Comparison of ENCODE assay signal across 14 mouse cellular contexts in genomic region chr15:12135368-12135767, GRCm38 (mm10). TPM values are rescaled to one million over a fixed set of nuclear protein-coding genes. Genes with fewer than 3 reads are reported as not detected.
DNase-seq lines count a peak whose midpoint lies in the region; ATAC-seq and TF ChIP-seq lines count a peak whose summit lies in the region.
"Had no signal": no experiment of that assay in that cellular context is flagged by ENCODE, and none has a peak within 500 bp of the region (broad histone marks: within the 10 kb centered on the region; RNA-seq: fewer than 3 reads in every experiment).

No protein-coding gene starts in this region.

- TF ChIP-seq POLR2A in embryonic fibroblast, embryonic 13.5 days (IDR thresholded peaks at IDR 0.05; ENCODE audit: low read depth, low read length), result no peak

- no peak overlapping the region for H3K4me2 ChIP-seq in forebrain, embryonic 15.5 days (replicated peaks)
- no peak overlapping the region for H3K4me2 ChIP-seq in forebrain, embryonic 11.5 days (ENCODE audit: low read depth, low read length, severe bottlenecking)
- H3K4me2 ChIP-seq: embryonic facial prominence, embryonic 12.5 days; hindbrain, embryonic 13.5 days; liver, embryonic 11.5 days had no signal

- H3K36me3 ChIP-seq in forebrain, embryonic 15.5 days, result peaks cover 11% of the 10 kb centered on the region; the same call in 1 of the 2 replicates
- no peaks in the 10 kb centered on the region for H3K36me3 ChIP-seq in forebrain, embryonic 11.5 days (ENCODE audit: control insufficient read depth, insufficient read depth, low read length)

- no peak overlapping the region for H3K9ac ChIP-seq in forebrain, embryonic 15.5 days (replicated peaks)
- H3K9ac ChIP-seq in forebrain, embryonic 11.5 days (ENCODE audit: low read length), result no peak overlapping the region
- H3K9ac ChIP-seq: embryonic facial prominence, embryonic 12.5 days; hindbrain, embryonic 13.5 days had no signal

- no peak for DNase-seq in forebrain, embryonic 11.5 days (ENCODE audit: low spot score)
- DNase-seq in kidney, adult 9 months, result peak; percentile 18
- no peak for DNase-seq in kidney, adult 18-20 months
- no peak for DNase-seq in left cerebral cortex, postnatal 36 days (ENCODE audit: low spot score in 2 of 2)
- no peak for DNase-seq in ovary, adult 18-20 months (ENCODE audit: low spot score)
- DNase-seq: kidney, postnatal 10 days; lung, postnatal 14 days; thymus, adult 18-20 months had no signal

- H3K9me3 ChIP-seq in forebrain, embryonic 15.5 days, result no peaks in the 10 kb centered on the region
- no peaks in the 10 kb centered on the region for H3K9me3 ChIP-seq in forebrain, embryonic 11.5 days (ENCODE audit: control insufficient read depth, low read length)
- H3K9me3 ChIP-seq: embryonic facial prominence, embryonic 12.5 days; hindbrain, embryonic 13.5 days had no signal

- TF ChIP-seq CTCF in embryonic fibroblast, embryonic 13.5 days (IDR thresholded peaks at IDR 0.05; ENCODE audit: borderline replicate concordance, insufficient read depth, low read length), result no peak

- no peak for ATAC-seq in forebrain, embryonic 15.5 days (replicated peaks)
- ATAC-seq in forebrain, embryonic 11.5 days (replicated peaks; ENCODE audit: low FRiP score), result no peak
- ATAC-seq: CD4-positive, CD25-positive, alpha-beta regulatory T cell, adult 4 months had no signal

- 0 out of 2 replicates have a peak, but pooled peaks cover 5% of the 10 kb centered on the region for H3K4me1 ChIP-seq in forebrain, embryonic 15.5 days
- H3K4me1 ChIP-seq in forebrain, embryonic 11.5 days (replicated peaks; ENCODE audit: control insufficient read depth, insufficient read depth, low read length), result no peaks in the 10 kb centered on the region
- H3K4me1 ChIP-seq in embryonic fibroblast, embryonic 13.5 days (ENCODE audit: control insufficient read depth, insufficient read depth, low read length), result peaks cover 7% of the 10 kb centered on the region
- H3K4me1 ChIP-seq: embryonic facial prominence, embryonic 12.5 days had no signal

- H3K4me3 ChIP-seq in forebrain, embryonic 15.5 days, result no peak overlapping the region
- no peak overlapping the region for H3K4me3 ChIP-seq in forebrain, embryonic 11.5 days (ENCODE audit: low read depth, low read length)
- H3K4me3 ChIP-seq in embryonic fibroblast, embryonic 13.5 days (ENCODE audit: insufficient read depth, low read length), result no peak overlapping the region
- H3K4me3 ChIP-seq: embryonic facial prominence, embryonic 12.5 days; hindbrain, embryonic 13.5 days had no signal

- no peaks in the 10 kb centered on the region for H3K27me3 ChIP-seq in forebrain, embryonic 15.5 days
- no peaks in the 10 kb centered on the region for H3K27me3 ChIP-seq in forebrain, embryonic 11.5 days (ENCODE audit: control insufficient read depth, insufficient read depth, low read length)
- H3K27me3 ChIP-seq: embryonic facial prominence, embryonic 12.5 days; hindbrain, embryonic 13.5 days had no signal

- 60% methylated on average over 3 of the region's 3 CpGs for WGBS in forebrain, embryonic 15.5 days
- 74% methylated on average over 3 of the region's 3 CpGs for WGBS in forebrain, embryonic 11.5 days

- H3K27ac ChIP-seq in forebrain, embryonic 15.5 days (replicated peaks), result 0 out of 2 replicates have a peak overlapping the region, but pooled peaks have one; percentile 18
- no peak overlapping the region for H3K27ac ChIP-seq in forebrain, embryonic 11.5 days (ENCODE audit: low read depth, low read length)
- H3K27ac ChIP-seq in embryonic fibroblast, embryonic 13.5 days (ENCODE audit: insufficient read depth, low read length), result 0 out of 2 replicates have a peak overlapping the region, but pooled peaks have one; percentile 19
- H3K27ac ChIP-seq: embryonic facial prominence, embryonic 12.5 days; hindbrain, embryonic 13.5 days had no signal

- intact Hi-C loops in left cerebral cortex, postnatal 36 days (cut with DNase I), result no loop called here

RNA-seq across cellular contexts. Expression of gene Zfr, which starts 17.7 kb away (rescaled TPM):
- polyA plus RNA-seq in forebrain, embryonic 15.5 days (2015; fragmentation: Nextera tagmentation; extraction: Ambion mirVana), result 124 and 125 TPM in 2 replicates
- polyA plus RNA-seq in forebrain, embryonic 11.5 days (2014; fragmentation: Nextera tagmentation; extraction: Ambion mirVana), result 128 and 136 TPM in 2 replicates
- 138 and 172 TPM in 2 replicates for polyA plus RNA-seq in embryonic fibroblast, embryonic 13.5 days (2011; ENCODE audit: insufficient read length, low read depth, missing spikeins)
- total RNA-seq in left cerebral cortex, postnatal 36 days (2021), result 100 to 1,000 TPM; 331 to 349 TPM
